Mouse (Mus musculus) ES-Bruce4 (cell line): ENCODE measurements around the gene Apbb2.

Experiments used
- CTCF ChIP-seq: IDR thresholded peaks from one replicate; pipeline ENCODE4 v1.8.1; 2011; ENCODE audit warnings: low read depth, low read length
- EP300 ChIP-seq: IDR thresholded peaks from 2 replicates; pipeline ENCODE4 v1.6.1; 2011; ENCODE audit warnings: low read depth, low read length; ENCODE audit not compliant: insufficient read depth

- TF ChIP-seq EP300 (no peak), CTCF (no peak)
These were observed 194.7 kb downstream of the Apbb2 start for GRCm38 (mm10) chr5:66423909-66424308.
